Mouse (Mus musculus) frontal cortex, postnatal 36 days (tissue): ENCODE measurements at regions not wholly inside any gene's neighbourhood (a gene's known extent, or its start where the extent isn't known, plus 50 kb on each side); places are given as distances from the start of the nearest gene placed in this dataset.

Experiments used
- DNase-seq, 2 experiments: peaks; one replicate each; pipeline ENCODE4 v3.0.0; 2022; ENCODE audit warnings: low spot score in 2 of 2

DNA sequence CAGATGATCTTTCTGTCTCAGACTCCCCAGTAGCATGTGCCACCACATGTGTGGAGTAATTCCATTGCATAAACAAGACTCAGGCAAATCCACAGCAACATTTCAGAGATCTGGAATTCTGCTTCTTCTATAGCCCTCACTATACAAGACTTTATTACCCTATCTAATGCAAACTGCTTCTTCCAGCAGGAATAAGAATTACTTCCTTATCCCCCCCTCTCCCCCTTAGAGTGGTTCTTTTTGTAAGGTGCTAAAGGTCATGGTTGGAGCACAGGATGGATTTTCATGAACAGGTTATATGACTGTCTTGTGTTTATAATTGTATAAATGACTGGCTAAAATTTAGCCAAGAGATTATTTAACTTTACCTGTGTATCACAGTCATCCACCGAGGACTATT is 5037.4 kb downstream of the 9330182O14Rik start:
- DNase-seq, result no peak

DNA sequence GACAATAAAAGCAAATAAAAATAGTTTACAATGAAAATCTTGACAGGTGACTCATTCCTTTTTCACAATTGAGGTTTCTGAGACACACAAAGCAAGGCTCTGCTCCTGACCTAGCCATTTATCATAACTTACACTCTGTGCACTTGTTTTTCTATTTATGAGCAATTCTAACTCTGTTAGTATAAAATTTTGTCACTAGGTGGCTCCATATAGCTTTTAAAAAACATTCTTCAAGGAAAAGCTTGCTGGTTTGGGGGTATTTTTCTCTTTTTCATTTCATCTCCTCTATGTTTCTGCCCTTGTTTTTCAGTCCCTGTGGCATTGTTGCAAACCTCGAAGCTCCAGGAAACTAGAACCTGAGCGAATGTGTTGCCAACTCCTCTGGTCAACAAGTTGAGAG is 5044.2 kb downstream of the 9330182O14Rik start:
- DNase-seq, result no peak

DNA sequence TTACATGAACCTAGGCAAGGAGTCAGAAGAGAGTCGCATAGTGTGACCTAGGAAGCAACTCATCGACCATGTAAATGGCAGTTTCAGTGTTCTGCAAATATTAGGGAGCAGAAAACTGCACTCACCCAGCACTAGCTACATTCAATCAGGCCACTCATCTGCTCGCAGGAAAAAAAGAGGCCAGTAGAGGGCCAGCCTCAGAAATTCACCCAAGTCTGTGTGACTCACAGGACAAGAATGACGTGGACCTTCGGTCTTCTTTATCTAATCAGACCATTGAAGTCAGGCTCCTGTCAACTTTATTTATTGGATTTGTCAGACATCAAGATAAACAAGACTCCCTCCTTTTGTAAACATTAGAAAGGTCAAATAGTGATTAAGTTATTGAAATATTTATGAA is 5046.0 kb downstream of the 9330182O14Rik start:
- peak in 1 of 2 experiments; percentile 6 for DNase-seq
